Mouse (Mus musculus): ENCODE data around the gene Mtmr10. TPM values are rescaled to one million over a fixed set of nuclear protein-coding genes. Genes with fewer than 3 reads are reported as not detected.
A peak's percentile ranks its signal among the peaks of the same experiment; 100 is the strongest.

The Mtmr10 gene
- total RNA-seq, 2 experiments from 2014 or later = 13.4 to 13.9 TPM

GRCm38 (mm10) chr7:64286566-64286965 lies 887 bp upstream of the Mtmr10 start:
- DNase-seq (ENCODE audit: low spot score in 2 of 2) = no peak
- intact Hi-C loops (cut with DNase I) = no loop called here

- DNase-seq (ENCODE audit: low spot score in 2 of 2) = no peak
- intact Hi-C loops (cut with DNase I) = no loop called here
Measured at GRCm38 (mm10) chr7:64289416-64289815, 2.0 kb downstream of the Mtmr10 start.

- DNase-seq (ENCODE audit: low spot score in 2 of 2) = no peak
- intact Hi-C loops (cut with DNase I) = loop anchor here (10.0 kb wide), 1 partner anchor 126 kb away; no protein-coding TSS in a partner anchor
Measured at GRCm38 (mm10) chr7:64290431-64290830, 3.0 kb downstream of the Mtmr10 start.

- intact Hi-C loops (cut with DNase I) = loop anchor here (10.0 kb wide), 1 partner anchor 127 kb away; no protein-coding TSS in a partner anchor
- peak in 1 of 2 experiments; percentile 30 for DNase-seq (ENCODE audit: low spot score in 2 of 2)
Measured at GRCm38 (mm10) chr7:64291722-64292121, 4.3 kb downstream of the Mtmr10 start.

GRCm38 (mm10) chr7:64296286-64297010 lies 9.0 kb downstream of the Mtmr10 start:
- intact Hi-C loops (cut with DNase I) = loop anchor here (10.0 kb wide), 1 partner anchor 132 kb away; no protein-coding TSS in a partner anchor
- DNase-seq (ENCODE audit: low spot score in 2 of 2) = peak in 1 of 2 experiments; percentile 13

- intact Hi-C loops (cut with DNase I) = no loop called here
- no peak for DNase-seq (ENCODE audit: low spot score in 2 of 2)
Measured at GRCm38 (mm10) chr7:64310241-64310640, 22.8 kb downstream of the Mtmr10 start.

- no peak for DNase-seq (ENCODE audit: low spot score in 2 of 2)
- intact Hi-C loops (cut with DNase I) = no loop called here
Measured at GRCm38 (mm10) chr7:64310756-64311155, 23.3 kb downstream of the Mtmr10 start.

- intact Hi-C loops (cut with DNase I) = no loop called here
- DNase-seq (ENCODE audit: low spot score in 2 of 2) = no peak
Measured at GRCm38 (mm10) chr7:64312811-64313210, 25.4 kb downstream of the Mtmr10 start.

- DNase-seq (ENCODE audit: low spot score in 2 of 2) = no peak
- intact Hi-C loops (cut with DNase I) = loop anchor here (10.0 kb wide), 1 partner anchor 566 kb away; no protein-coding TSS in a partner anchor
Measured at GRCm38 (mm10) chr7:64321125-64321524, 33.7 kb downstream of the Mtmr10 start.

GRCm38 (mm10) chr7:64321658-64322057 lies 34.2 kb downstream of the Mtmr10 start:
- no peak for DNase-seq (ENCODE audit: low spot score in 2 of 2)
- intact Hi-C loops (cut with DNase I) = loop anchor here (10.0 kb wide), 1 partner anchor 567 kb away; no protein-coding TSS in a partner anchor

GRCm38 (mm10) chr7:64326892-64327291 lies 39.4 kb downstream of the Mtmr10 start:
- intact Hi-C loops (cut with DNase I) = loop anchor here (1.0 to 10.0 kb wide), 2 partner anchors 161 to 572 kb away; no protein-coding TSS in a partner anchor
- peak; percentile 78 to 88 for DNase-seq (ENCODE audit: low spot score in 2 of 2)

- no peak for DNase-seq (ENCODE audit: low spot score in 2 of 2)
- intact Hi-C loops (cut with DNase I) = loop anchor here (10.0 kb wide), 1 partner anchor 573 kb away; no protein-coding TSS in a partner anchor
Measured at GRCm38 (mm10) chr7:64327486-64327885, 40.0 kb downstream of the Mtmr10 start.

- no peak for DNase-seq (ENCODE audit: low spot score in 2 of 2)
Measured at GRCm38 (mm10) chr7:64331309-64331708, 43.9 kb downstream of the Mtmr10 start.

GRCm38 (mm10) chr7:64332686-64333085 lies 45.2 kb downstream of the Mtmr10 start:
- no peak for DNase-seq (ENCODE audit: low spot score in 2 of 2)
- intact Hi-C loops (cut with DNase I) = no loop called here

More at GRCm38 (mm10) chr7:64331309-64331708, 43.9 kb downstream of the Mtmr10 start:
- intact Hi-C loops (cut with DNase I) = no loop called here

- intact Hi-C loops (cut with DNase I) = no loop called here
Measured at GRCm38 (mm10) chr7:64347813-64348212, 60.4 kb downstream of the Mtmr10 start.

GRCm38 (mm10) chr7:64349147-64349861 lies 61.9 kb downstream of the Mtmr10 start:
- intact Hi-C loops (cut with DNase I) = no loop called here
- DNase-seq (ENCODE audit: low spot score in 2 of 2) = peak; percentile 63 to 67

More at GRCm38 (mm10) chr7:64347813-64348212, 60.4 kb downstream of the Mtmr10 start:
- DNase-seq (ENCODE audit: low spot score in 2 of 2) = no peak

- peak; percentile 67 to 74 for DNase-seq (ENCODE audit: low spot score in 2 of 2)
- intact Hi-C loops (cut with DNase I) = no loop called here
Measured at GRCm38 (mm10) chr7:64351087-64351486, 63.6 kb downstream of the Mtmr10 start.

- intact Hi-C loops (cut with DNase I) = no loop called here
- DNase-seq (ENCODE audit: low spot score in 2 of 2) = no peak
Measured at GRCm38 (mm10) chr7:64354206-64354605, 66.8 kb downstream of the Mtmr10 start.

- intact Hi-C loops (cut with DNase I) = no loop called here
Measured at GRCm38 (mm10) chr7:64356661-64357060, 69.2 kb downstream of the Mtmr10 start.

GRCm38 (mm10) chr7:64357405-64357804 lies 70.0 kb downstream of the Mtmr10 start:
- intact Hi-C loops (cut with DNase I) = no loop called here

More at GRCm38 (mm10) chr7:64356661-64357060, 69.2 kb downstream of the Mtmr10 start:
- DNase-seq (ENCODE audit: low spot score in 2 of 2) = no peak

More at GRCm38 (mm10) chr7:64357405-64357804, 70.0 kb downstream of the Mtmr10 start:
- peak; percentile 52 to 59 for DNase-seq (ENCODE audit: low spot score in 2 of 2)
